Mouse (Mus musculus): ENCODE data around the gene Ankzf1. TPM values are rescaled to one million over a fixed set of nuclear protein-coding genes. Genes with fewer than 3 reads are reported as not detected.

Gene Ankzf1
- total and polyA plus RNA-seq, 3 experiments: 5.5 to 16.7 TPM; not detected in 1

GRCm38 (mm10) chr1:75180105-75180590 lies 11.8 kb upstream of the Ankzf1 start, which contains the start of gene Abcb6:
Abcb6 (minus strand) TSS chr1:75180392.
- Histone ChIP-seq H3K9ac (ENCODE audit: control insufficient read depth, low read depth, low read length, poor library complexity, severe bottlenecking) (peak within 1 kb of the TSS; percentile 77), H3K79me2 (ENCODE audit: control insufficient read depth, insufficient read depth, low read length, poor library complexity) (peaks cover 14% of the 10 kb centered on the region), H3K27me3 (ENCODE audit: control insufficient read depth in 1 of 2, insufficient read depth in 2 of 2, low read length in 2 of 2) (no peaks in the 10 kb centered on the region), H3K27ac (ENCODE audit: control insufficient read depth, low read depth, low read length) (peak within 1 kb of the TSS; percentile 78), H3K4me3 (ENCODE audit: control insufficient read depth in 1 of 2, insufficient read depth in 1 of 2, low read depth in 2 of 2, low read length in 2 of 2) (peak within 1 kb of the TSS; percentile 69 to 84), H3K9me3 (replicated peaks; ENCODE audit: insufficient read depth, low read length) (no peaks in the 10 kb centered on the region), H3K36me3 (ENCODE audit: control insufficient read depth in 1 of 2, insufficient read depth in 2 of 2, low read length in 2 of 2) (peaks cover 0 to 11% of the 10 kb centered on the region in 2 experiments; a peak in 3 of 4 replicates), H3K4me1 (ENCODE audit: control insufficient read depth in 1 of 2, insufficient read depth in 2 of 2, low read length in 2 of 2) (peaks cover 2 to 10% of the 10 kb centered on the region in 2 experiments; a peak in 3 of 4 replicates)
- TF ChIP-seq JUND (IDR thresholded peaks at IDR 0.05; ENCODE audit: low read depth, low read length) (no peak), MYC (IDR thresholded peaks at IDR 0.05; ENCODE audit: low read depth, low read length) (peak; percentile 85), MAFK (IDR thresholded peaks at IDR 0.05; ENCODE audit: borderline replicate concordance, low read depth, low read length) (no peak), ZNF384 (IDR thresholded peaks at IDR 0.05; ENCODE audit: low read depth, low read length) (0 out of 2 replicates have a peak, but pooled peaks have one; percentile 36), USF1 (IDR thresholded peaks at IDR 0.05; ENCODE audit: low read depth, low read length) (peak; percentile 96), USF2 (IDR thresholded peaks at IDR 0.05; ENCODE audit: borderline replicate concordance in 1 of 2, insufficient read depth in 1 of 2, low read depth in 1 of 2, low read length in 2 of 2) (peak in 1 of 2 experiments; percentile 80; a peak in 2 of 4 replicates), BHLHE40 (IDR thresholded peaks at IDR 0.05; ENCODE audit: borderline replicate concordance, low read depth, low read length) (no peak), MAX (IDR thresholded peaks at IDR 0.05; ENCODE audit: low read length) (peak; percentile 89), ZMIZ1 (IDR thresholded peaks at IDR 0.05; ENCODE audit: low read depth, low read length) (peak; percentile 70), TCF12 (IDR thresholded peaks at IDR 0.05; ENCODE audit: low read depth, low read length) (peak; percentile 20; the same call in 1 of the 2 replicates), EP300 (IDR thresholded peaks at IDR 0.05; ENCODE audit: low read depth in 1 of 2, low read length in 2 of 2) (no peak), POLR2AphosphoS2 (IDR thresholded peaks at IDR 0.05; ENCODE audit: low read length) (peak; percentile 29; the same call in 1 of the 2 replicates), ELF1 (IDR thresholded peaks at IDR 0.05; ENCODE audit: low read depth, low read length) (0 out of 2 replicates have a peak, but pooled peaks have one; percentile 40), NELFE (IDR thresholded peaks at IDR 0.05; ENCODE audit: low read depth, low read length) (peak; percentile 69), MYB (IDR thresholded peaks at IDR 0.05; ENCODE audit: low read depth, low read length) (no peak), UBTF (IDR thresholded peaks at IDR 0.05; ENCODE audit: borderline replicate concordance, insufficient read depth, low read depth, low read length) (no peak), NRF1 (IDR thresholded peaks at IDR 0.05; ENCODE audit: insufficient read depth, low read depth, low read length, poor library complexity, severe bottlenecking) (peak; percentile 68), GABPA (IDR thresholded peaks at IDR 0.05; ENCODE audit: low read depth, low read length) (no peak), ZKSCAN1 (IDR thresholded peaks at IDR 0.05; ENCODE audit: low read depth, low read length) (no peak), ETS1 (IDR thresholded peaks at IDR 0.05; ENCODE audit: low read depth, low read length) (peak; percentile 33), POLR2A (IDR thresholded peaks at IDR 0.05; ENCODE audit: control insufficient read depth in 1 of 2, insufficient read depth in 1 of 2, low read depth in 1 of 2, low read length in 2 of 2, poor library complexity in 1 of 2) (peak; percentile 56 to 75; a peak in 3 of 4 replicates), ZC3H11A (IDR thresholded peaks at IDR 0.05; ENCODE audit: low read depth, low read length) (no peak), MAZ (IDR thresholded peaks at IDR 0.05; ENCODE audit: low read depth, low read length) (no peak), RCOR1 (IDR thresholded peaks at IDR 0.05; ENCODE audit: low read depth, low read length) (no peak), SIN3A (IDR thresholded peaks at IDR 0.05; ENCODE audit: low read length) (peak; percentile 70), MXI1 (IDR thresholded peaks at IDR 0.05; ENCODE audit: low read depth, low read length) (peak; percentile 94), MEF2A (IDR thresholded peaks at IDR 0.05; ENCODE audit: extremely low read depth, insufficient replicate concordance, low read depth, low read length, poor library complexity, severe bottlenecking) (no peak), TBP (IDR thresholded peaks at IDR 0.05; ENCODE audit: low read depth, low read length) (peak; percentile 64; the same call in 1 of the 2 replicates), GATA1 (IDR thresholded peaks at IDR 0.05; ENCODE audit: low read depth, low read length) (no peak), HCFC1 (IDR thresholded peaks at IDR 0.05; ENCODE audit: low read depth, low read length) (peak; percentile 79), KAT2A (conservative IDR thresholded peaks at IDR 0.05; ENCODE audit: low read depth, low read length) (0 out of 2 replicates have a peak, but pooled peaks have one; percentile 48), E2F4 (IDR thresholded peaks at IDR 0.05; ENCODE audit: borderline replicate concordance, low read depth, low read length) (peak; percentile 68; the same call in 1 of the 2 replicates), SMC3 (IDR thresholded peaks at IDR 0.05; ENCODE audit: low read depth, low read length) (no peak), POLR2AphosphoS5 (IDR thresholded peaks at IDR 0.05; ENCODE audit: borderline replicate concordance, low read depth, low read length) (peak; percentile 71; the same call in 1 of the 2 replicates), CHD2 (IDR thresholded peaks at IDR 0.05; ENCODE audit: low read length) (no peak)
- DNase-seq (ENCODE audit: low read depth, low spot score): peak; percentile 97

All from MEL (cell line).